Mouse (Mus musculus) heart, adult 2 months (tissue): ENCODE measurements around the gene Acadvl.

Experiments used
- CTCF ChIP-seq: fragments of 200-600 bp; IDR thresholded peaks from 2 replicates; pipeline ENCODE4 v1.8.1; 2022; ENCODE audit warnings: antibody characterized with exemption, mild to moderate bottlenecking, moderate library complexity
- EP300 ChIP-seq: fragments of 200-500 bp; IDR thresholded peaks from 2 replicates; pipeline ENCODE4 v1.6.1; 2011; ENCODE audit warnings: low read depth, low read length, control low read depth; ENCODE audit not compliant: insufficient read depth
- POLR2A ChIP-seq: fragments of 200-500 bp; IDR thresholded peaks from 2 replicates; pipeline ENCODE4 v1.6.1; 2011; ENCODE audit warnings: mild to moderate bottlenecking, low read depth, low read length, control low read depth; ENCODE audit not compliant: insufficient read depth

- TF ChIP-seq CTCF, result no peak
- TF ChIP-seq EP300, result no peak
- TF ChIP-seq POLR2A, result no peak
Observed at GRCm38 (mm10) chr11:70016669-70017068, 1.5 kb upstream of the Acadvl start, which contains the start of gene Dlg4.
